Mouse (Mus musculus) lung, adult 2 months (tissue): Measurements from ENCODE around the gene 2010111I01Rik.

Source experiments
- CTCF ChIP-seq: fragments of 200-500 bp; IDR thresholded peaks from 2 replicates; pipeline ENCODE4 v1.5.1; 2011; ENCODE audit warnings: mild to moderate bottlenecking, low read length, control low read depth; ENCODE audit not compliant: insufficient read depth
- POLR2A ChIP-seq: fragments of 200-500 bp; IDR thresholded peaks from 2 replicates; pipeline ENCODE4 v1.6.1; 2011; ENCODE audit warnings: low read depth, mild to moderate bottlenecking, control low read depth, low read length, borderline replicate concordance; ENCODE audit errors: extremely low read depth

GRCm38 (mm10) chr13:63014353-63014752 is 49.7 kb downstream of the 2010111I01Rik start:
- no peak for TF ChIP-seq CTCF
- no peak for TF ChIP-seq POLR2A
